Mouse (Mus musculus) right cerebral cortex, postnatal 14 days (tissue): Measurements from ENCODE around the gene Fut1.

Source experiments
- DNase-seq: peaks from one replicate; pipeline ENCODE4 v3.0.0; 2022

Fut1 gene

DNA sequence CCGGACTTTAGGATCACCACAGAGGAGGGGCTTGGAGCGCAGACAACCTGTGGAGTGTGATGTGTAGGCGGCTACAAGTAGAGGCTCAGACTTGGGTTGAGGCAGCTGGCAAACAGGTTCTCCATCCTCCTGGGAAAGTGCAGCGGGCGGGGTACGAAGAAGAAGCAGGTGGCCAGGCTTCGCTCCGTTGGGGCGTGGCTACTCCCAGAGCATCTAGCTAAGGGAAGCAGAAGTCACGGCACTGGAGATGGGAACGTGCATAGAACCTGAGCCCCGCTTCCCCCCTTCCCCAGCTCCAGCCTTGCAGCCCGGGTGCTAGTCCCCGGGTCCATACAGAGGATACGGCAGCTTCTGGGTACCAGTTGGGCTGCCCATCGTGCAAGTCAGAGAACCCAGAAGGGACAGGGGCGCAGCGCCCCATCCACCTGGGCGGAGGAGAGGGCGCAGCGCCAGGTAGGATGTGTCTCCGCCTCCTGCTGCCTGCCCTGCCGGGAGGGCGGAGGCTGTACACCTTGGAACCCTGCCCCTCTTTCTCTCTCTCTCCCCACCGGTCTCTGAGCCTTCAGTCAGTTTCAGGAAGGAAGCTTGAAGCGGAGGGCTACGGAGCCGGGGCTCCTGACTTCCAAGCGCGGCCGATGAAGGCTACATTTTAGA, at the start of gene Fut1:
Fut1 (plus strand) TSS at position 248 of the 654 bp plus-strand sequence.
- DNase-seq = peak; percentile 27

DNA sequence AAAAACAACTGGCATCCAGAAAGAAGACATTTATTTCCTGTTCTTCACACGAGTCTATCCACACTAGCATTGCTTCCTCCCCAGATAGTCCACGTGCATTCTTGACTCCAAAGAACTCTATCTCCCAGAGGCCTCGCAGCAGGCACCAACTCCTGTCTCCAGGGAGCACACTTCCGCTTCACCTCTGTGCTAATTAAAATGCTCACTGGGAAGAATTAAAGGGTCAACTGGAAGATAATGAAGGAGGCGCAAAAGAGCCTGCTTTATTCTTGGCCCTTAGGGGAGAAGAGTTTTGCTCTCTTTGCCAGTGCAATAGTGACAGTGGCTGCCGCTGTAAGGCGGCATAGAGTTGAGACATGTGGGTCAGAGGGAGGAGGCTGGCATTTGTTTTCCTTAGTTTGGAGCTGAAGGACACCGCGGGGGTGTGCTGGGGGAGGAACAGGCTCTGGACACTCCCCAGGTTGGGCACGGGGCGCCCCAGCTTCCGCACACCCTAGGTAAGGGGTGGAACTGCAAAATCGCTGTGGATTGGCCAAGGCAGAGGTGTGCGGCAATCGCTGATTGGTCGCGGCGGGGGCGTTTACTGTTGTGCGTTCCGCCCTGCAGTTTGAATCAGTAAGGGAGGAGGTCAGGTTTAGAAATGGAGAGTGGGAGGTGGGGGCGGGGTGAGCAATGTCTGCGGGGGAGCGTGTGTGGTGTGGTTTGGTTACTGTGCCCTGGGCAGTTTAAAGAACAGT, 49.1 kb upstream of the Fut1 start:
- peak; percentile 87 for DNase-seq

GRCm38 (mm10) chr7:45568601-45569473, 48.3 kb upstream of the Fut1 start:
- DNase-seq = no peak

DNA sequence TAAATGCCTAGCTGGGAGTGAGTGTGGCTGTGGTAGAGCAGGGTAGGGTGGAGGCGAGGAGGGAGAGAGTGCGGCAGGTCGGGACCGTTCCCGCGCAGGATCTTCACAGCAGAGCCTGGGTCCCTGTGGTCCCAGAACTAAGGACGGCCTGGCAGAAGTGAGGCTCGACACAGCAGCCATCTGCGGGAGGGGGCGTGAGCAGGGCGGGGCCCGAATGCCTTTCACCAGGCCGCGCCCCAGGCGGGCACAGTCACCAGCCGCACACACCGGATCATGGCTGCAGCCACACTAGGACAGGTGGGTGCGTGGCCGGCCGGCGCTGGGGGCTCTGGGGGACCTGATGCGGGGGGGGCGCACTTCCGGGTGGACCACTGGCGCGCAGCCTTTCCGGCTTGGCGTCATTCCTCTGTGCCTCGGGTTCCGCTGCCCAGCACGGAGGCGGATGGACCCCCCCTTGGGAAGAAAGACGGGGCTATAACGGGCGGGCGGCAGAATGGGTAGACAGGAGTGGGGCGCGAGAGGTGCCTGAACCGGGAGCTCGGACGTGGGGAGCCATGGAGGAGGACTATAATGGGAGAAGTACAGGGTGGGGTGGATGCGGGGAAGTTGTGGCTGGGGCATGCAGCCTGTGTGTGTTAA, 46.9 kb upstream of the Fut1 start, which contains the start of gene Bcat2:
Bcat2 (plus strand) TSS at position 51 of the 639 bp plus-strand sequence.
- DNase-seq = peak; percentile 77

- DNase-seq = no peak
These were observed 45.1 kb upstream of the Fut1 start for GRCm38 (mm10) chr7:45571966-45572365.

GRCm38 (mm10) chr7:45573954-45574353, 43.1 kb upstream of the Fut1 start:
- no peak for DNase-seq

- no peak for DNase-seq
These were observed 42.4 kb upstream of the Fut1 start for GRCm38 (mm10) chr7:45574472-45575379.

GRCm38 (mm10) chr7:45585923-45586322, 31.2 kb upstream of the Fut1 start:
- DNase-seq = no peak

- no peak for DNase-seq
These were observed 29.2 kb upstream of the Fut1 start for GRCm38 (mm10) chr7:45587631-45588592.

- DNase-seq = peak; percentile 94
These were observed 27.9 kb upstream of the Fut1 start for GRCm38 (mm10) chr7:45589173-45589572.

- no peak for DNase-seq
These were observed 27.2 kb upstream of the Fut1 start for GRCm38 (mm10) chr7:45589898-45590297.

DNA sequence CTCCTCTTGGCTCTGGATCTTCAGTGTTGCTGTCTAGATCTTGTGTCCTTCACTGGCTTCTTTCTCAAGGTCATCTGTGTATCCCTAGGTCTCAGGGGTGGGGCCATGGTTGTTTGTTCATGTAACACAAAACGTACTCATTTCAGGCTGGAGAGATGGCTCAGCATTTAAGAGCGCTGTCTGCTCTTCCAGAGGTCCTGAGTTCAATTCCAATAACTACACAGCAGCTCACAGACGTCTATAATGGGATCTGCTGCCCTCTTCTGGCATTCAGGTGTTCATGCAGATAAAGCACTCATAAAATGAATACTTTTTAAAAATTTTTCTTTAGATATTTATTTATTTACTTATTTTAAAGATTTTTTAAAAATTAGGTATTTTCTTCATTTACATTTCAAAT, 26.2 kb upstream of the Fut1 start:
- DNase-seq = no peak

GRCm38 (mm10) chr7:45591880-45592279, 25.2 kb upstream of the Fut1 start:
- DNase-seq = no peak

- peak; percentile 76 for DNase-seq
These were observed 23.8 kb upstream of the Fut1 start for GRCm38 (mm10) chr7:45593118-45593815.

GRCm38 (mm10) chr7:45595176-45595575, 21.9 kb upstream of the Fut1 start:
- DNase-seq = no peak

- no peak for DNase-seq
These were observed 21.0 kb upstream of the Fut1 start for GRCm38 (mm10) chr7:45596107-45596506.

DNA sequence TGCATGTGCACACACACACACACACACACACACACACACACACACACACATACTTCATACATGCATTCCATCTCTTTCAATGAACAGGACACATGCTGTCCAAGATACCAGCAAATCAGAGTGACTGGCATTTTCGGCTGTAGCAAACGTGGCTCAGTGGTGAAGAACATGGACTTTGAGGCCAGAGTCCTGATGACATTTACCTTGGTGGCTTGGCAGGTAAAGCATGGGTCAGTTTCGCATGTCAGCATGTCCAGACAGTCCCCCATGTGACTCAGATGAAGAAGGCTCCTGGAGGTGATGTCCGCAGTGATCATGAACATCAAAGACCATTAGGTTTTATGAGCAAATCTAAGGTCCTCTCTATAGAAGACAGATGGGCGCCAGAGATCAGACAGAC, 20.1 kb upstream of the Fut1 start:
- no peak for DNase-seq

DNA sequence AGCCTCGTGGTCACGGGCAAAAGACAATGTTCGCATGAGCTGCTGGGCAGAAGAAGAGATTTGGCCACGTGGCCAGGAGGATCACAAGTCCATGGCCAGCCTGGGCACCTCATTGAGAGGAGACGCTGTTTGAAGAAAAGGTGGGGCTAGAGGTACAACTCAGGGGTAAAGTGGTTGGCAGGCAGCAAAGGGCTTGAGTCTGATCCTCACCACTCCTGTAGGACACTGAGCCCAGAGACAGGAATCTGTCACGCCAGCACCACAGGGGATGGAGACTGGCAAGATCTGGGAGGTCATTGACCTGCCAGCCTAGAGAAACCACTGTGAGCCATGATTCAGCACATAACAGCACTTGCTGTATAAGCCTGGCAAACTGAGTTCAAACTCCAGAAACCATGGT, 19.6 kb upstream of the Fut1 start:
- DNase-seq = no peak

DNA sequence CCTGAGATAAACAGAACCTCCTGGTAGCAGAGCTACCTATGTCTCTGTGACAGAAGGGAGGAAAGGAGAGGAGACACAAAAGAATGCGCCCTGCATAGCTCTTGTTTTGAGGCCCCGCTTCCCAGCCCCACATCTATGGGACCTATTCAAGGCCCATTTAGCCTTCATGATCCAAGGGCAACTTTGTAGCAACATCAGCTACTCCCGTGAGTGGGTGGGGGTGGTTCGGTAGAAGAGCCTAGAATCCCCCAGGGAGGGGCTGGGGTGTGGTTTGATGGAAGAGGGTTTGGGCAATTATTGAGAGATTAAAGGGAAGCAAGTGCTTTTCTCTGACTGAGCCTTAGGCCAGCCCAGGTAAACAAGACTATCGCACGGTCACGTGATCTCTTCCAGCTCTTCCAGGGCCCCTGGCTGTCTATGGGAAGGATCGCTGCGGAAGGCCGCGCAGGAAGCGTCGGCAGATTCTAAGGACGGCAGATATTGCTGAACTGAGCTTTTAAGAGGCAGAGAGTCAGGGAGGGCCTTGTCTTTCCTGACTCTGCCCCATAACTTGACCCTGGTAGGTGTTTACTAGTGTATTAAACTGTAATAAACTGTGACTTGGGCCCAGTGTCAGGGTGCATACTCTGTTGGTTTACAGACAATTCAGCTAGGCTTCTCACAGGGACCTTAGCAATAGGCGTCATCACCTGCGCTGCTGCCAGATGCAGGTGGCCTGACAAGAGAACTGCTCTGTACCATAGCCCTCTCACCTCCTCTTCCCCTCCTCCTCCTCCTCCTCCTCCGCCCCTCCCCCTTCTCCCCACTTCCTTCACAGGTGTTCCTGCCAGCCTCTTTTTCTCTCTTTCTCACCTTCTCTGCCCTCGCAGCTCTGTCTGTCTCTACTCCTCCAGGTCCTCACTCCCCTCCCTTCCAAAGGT, 17.9 kb upstream of the Fut1 start:
- DNase-seq = no peak
